Mouse (Mus musculus) inflammation-experienced regulatory T-cells, adult 6 months (primary cell): ENCODE results near the gene Fmo5. TPM values are rescaled to one million over a fixed set of nuclear protein-coding genes. Genes with fewer than 3 reads are reported as not detected.
A peak's percentile ranks its signal among the peaks of the same experiment; 100 is the strongest.

Source experiments
- ATAC-seq: one replicate; pipeline ENCODE4 v1.8.0; 2017
- polyA plus RNA-seq, 3 experiments: library from polyadenylated mRNA; unstranded; fragments of 100-300 nt; shearing (Covaris generic); gene quantifications; one replicate each; pipeline ENCODE4 v1.2.1; 2017

Fmo5 gene
- polyA plus RNA-seq, result 10 to 100 TPM in 2 of 3 experiments, 1 to 10 TPM in 1; 6.1 to 10.6 (median 10.2) TPM

- peak; percentile 100 for ATAC-seq
These were observed at the start of gene Fmo5 for GRCm38 (mm10) chr3:97628391-97629001. TSS of gene Fmo5 (plus strand) at chr3:97628804.

- ATAC-seq, result peak; percentile 58
These were observed 43.0 kb upstream of the Fmo5 start for GRCm38 (mm10) chr3:97585383-97586160.

GRCm38 (mm10) chr3:97587656-97588055, 40.9 kb upstream of the Fmo5 start:
- no peak for ATAC-seq

GRCm38 (mm10) chr3:97590699-97591098, 37.9 kb upstream of the Fmo5 start:
- ATAC-seq, result no peak

GRCm38 (mm10) chr3:97593089-97593488, 35.5 kb upstream of the Fmo5 start:
- no peak for ATAC-seq

GRCm38 (mm10) chr3:97594140-97594539, 34.5 kb upstream of the Fmo5 start:
- no peak for ATAC-seq

GRCm38 (mm10) chr3:97595066-97595465, 33.5 kb upstream of the Fmo5 start:
- no peak for ATAC-seq

- ATAC-seq, result no peak
These were observed 31.8 kb upstream of the Fmo5 start for GRCm38 (mm10) chr3:97596796-97597195.

- ATAC-seq, result no peak
These were observed 28.4 kb upstream of the Fmo5 start for GRCm38 (mm10) chr3:97600050-97600832.

- peak; percentile 63 for ATAC-seq
These were observed 19.3 kb upstream of the Fmo5 start for GRCm38 (mm10) chr3:97609201-97609844.

GRCm38 (mm10) chr3:97609845-97610410, 18.7 kb upstream of the Fmo5 start, which contains the start of gene Chd1l:
TSS of gene Chd1l (minus strand) at chr3:97610203.
- peak; percentile 88 for ATAC-seq

- no peak for ATAC-seq
These were observed 17.6 kb upstream of the Fmo5 start for GRCm38 (mm10) chr3:97611021-97611420.

- ATAC-seq, result no peak
These were observed 13.4 kb upstream of the Fmo5 start for GRCm38 (mm10) chr3:97615154-97615553.

GRCm38 (mm10) chr3:97615933-97616332, 12.7 kb upstream of the Fmo5 start:
- no peak for ATAC-seq

GRCm38 (mm10) chr3:97617091-97617825, 11.3 kb upstream of the Fmo5 start:
- no peak for ATAC-seq

GRCm38 (mm10) chr3:97617899-97618298, 10.7 kb upstream of the Fmo5 start:
- ATAC-seq, result no peak

GRCm38 (mm10) chr3:97620657-97621056, 7.9 kb upstream of the Fmo5 start:
- no peak for ATAC-seq

- no peak for ATAC-seq
These were observed 4.0 kb upstream of the Fmo5 start for GRCm38 (mm10) chr3:97624611-97625010.

- no peak for ATAC-seq
These were observed 711 bp upstream of the Fmo5 start for GRCm38 (mm10) chr3:97627893-97628292.

- no peak for ATAC-seq
These were observed 1.3 kb downstream of the Fmo5 start for GRCm38 (mm10) chr3:97629941-97630340.

GRCm38 (mm10) chr3:97630746-97631145, 2.1 kb downstream of the Fmo5 start:
- ATAC-seq, result no peak
